Mouse (Mus musculus): ENCODE measurements around the gene Adgrb2. TPM values are rescaled to one million over a fixed set of nuclear protein-coding genes. Genes with fewer than 3 reads are reported as not detected.

Gene Adgrb2
- polyA plus RNA-seq, 1 experiment from 2014 or later, result 2.5 TPM

GRCm38 (mm10) chr4:129981657-129982056 lies 3.0 kb upstream of the Adgrb2 start:
- WGBS (ENCODE audit: insufficient replicate concordance), result 60% methylated on average over 11 of the region's 11 CpGs
- ATAC-seq (replicated peaks; ENCODE audit: insufficient number of reproducible peaks, low FRiP score, low TSS enrichment), result no peak
- Histone ChIP-seq H3K4me2 (no peak overlapping the region), H3K4me1 (ENCODE audit: control insufficient read depth, insufficient read depth, low read length) (peaks cover 12% of the 10 kb centered on the region), H3K27ac (ENCODE audit: low read depth, low read length) (no peak overlapping the region), H3K4me3 (ENCODE audit: low read depth, low read length) (no peak overlapping the region), H3K9me3 (replicated peaks; ENCODE audit: control insufficient read depth, low read length) (no peaks in the 10 kb centered on the region), H3K27me3 (ENCODE audit: control insufficient read depth, insufficient read depth, low read length) (peaks cover 60% of the 10 kb centered on the region), H3K36me3 (ENCODE audit: control insufficient read depth, insufficient read depth, low read length) (no peaks in the 10 kb centered on the region), H3K9ac (ENCODE audit: low read depth, low read length) (no peak overlapping the region)

- Histone ChIP-seq H3K27me3 (ENCODE audit: control insufficient read depth, insufficient read depth, low read length) (peaks cover 74% of the 10 kb centered on the region), H3K9me3 (replicated peaks; ENCODE audit: control insufficient read depth, low read length) (no peaks in the 10 kb centered on the region), H3K36me3 (ENCODE audit: control insufficient read depth, insufficient read depth, low read length) (no peaks in the 10 kb centered on the region), H3K4me1 (ENCODE audit: control insufficient read depth, insufficient read depth, low read length) (peaks cover 18% of the 10 kb centered on the region), H3K27ac (ENCODE audit: low read depth, low read length) (no peak overlapping the region), H3K9ac (ENCODE audit: low read depth, low read length) (no peak overlapping the region), H3K4me2 (no peak overlapping the region), H3K4me3 (ENCODE audit: low read depth, low read length) (no peak overlapping the region)
- 27% methylated on average over 5 of the region's 5 CpGs for WGBS (ENCODE audit: insufficient replicate concordance)
- ATAC-seq (replicated peaks; ENCODE audit: insufficient number of reproducible peaks, low FRiP score, low TSS enrichment), result no peak
Observed at GRCm38 (mm10) chr4:129983046-129983445, 1.6 kb upstream of the Adgrb2 start.

GRCm38 (mm10) chr4:129983764-129984420 lies 778 bp upstream of the Adgrb2 start:
- 7% methylated on average over 15 of the region's 15 CpGs for WGBS (ENCODE audit: insufficient replicate concordance)

GRCm38 (mm10) chr4:129985161-129985670 lies 546 bp downstream of the Adgrb2 start:
- H3K36me3 ChIP-seq (ENCODE audit: control insufficient read depth, insufficient read depth, low read length), result no peaks in the 10 kb centered on the region
- H3K9me3 ChIP-seq (replicated peaks; ENCODE audit: control insufficient read depth, low read length), result no peaks in the 10 kb centered on the region
- H3K27ac ChIP-seq (ENCODE audit: low read depth, low read length), result no peak overlapping the region
- H3K27me3 ChIP-seq (ENCODE audit: control insufficient read depth, insufficient read depth, low read length), result peaks cover 83% of the 10 kb centered on the region
- H3K9ac ChIP-seq (ENCODE audit: low read depth, low read length), result peak overlapping the region; percentile 66; the same call in 1 of the 2 replicates
- under 1% methylated on average over 40 of the region's 48 CpGs for WGBS (ENCODE audit: insufficient replicate concordance)
- ATAC-seq (replicated peaks; ENCODE audit: insufficient number of reproducible peaks, low FRiP score, low TSS enrichment), result no peak
- peaks cover 18% of the 10 kb centered on the region for H3K4me1 ChIP-seq (ENCODE audit: control insufficient read depth, insufficient read depth, low read length)
- H3K4me3 ChIP-seq (ENCODE audit: low read depth, low read length), result peak overlapping the region; percentile 65
- peak overlapping the region; percentile 97 for H3K4me2 ChIP-seq

More at GRCm38 (mm10) chr4:129983764-129984420, 778 bp upstream of the Adgrb2 start:
- Histone ChIP-seq H3K27ac (ENCODE audit: low read depth, low read length) (no peak overlapping the region), H3K4me1 (ENCODE audit: control insufficient read depth, insufficient read depth, low read length) (peaks cover 18% of the 10 kb centered on the region), H3K4me3 (ENCODE audit: low read depth, low read length) (peak overlapping the region; percentile 65), H3K9ac (ENCODE audit: low read depth, low read length) (no peak overlapping the region), H3K27me3 (ENCODE audit: control insufficient read depth, insufficient read depth, low read length) (peaks cover 79% of the 10 kb centered on the region), H3K4me2 (peak overlapping the region; percentile 97), H3K36me3 (ENCODE audit: control insufficient read depth, insufficient read depth, low read length) (no peaks in the 10 kb centered on the region), H3K9me3 (replicated peaks; ENCODE audit: control insufficient read depth, low read length) (no peaks in the 10 kb centered on the region)
- no peak for ATAC-seq (replicated peaks; ENCODE audit: insufficient number of reproducible peaks, low FRiP score, low TSS enrichment)

- no peak overlapping the region for H3K27ac ChIP-seq (ENCODE audit: low read depth, low read length)
- H3K4me2 ChIP-seq, result peak overlapping the region; percentile 97
- peak overlapping the region; percentile 65 for H3K4me3 ChIP-seq (ENCODE audit: low read depth, low read length)
- 1% methylated on average over 55 of the region's 58 CpGs for WGBS (ENCODE audit: insufficient replicate concordance)
- H3K9ac ChIP-seq (ENCODE audit: low read depth, low read length), result peak overlapping the region; percentile 35; the same call in 1 of the 2 replicates
- H3K27me3 ChIP-seq (ENCODE audit: control insufficient read depth, insufficient read depth, low read length), result peaks cover 78% of the 10 kb centered on the region
- peaks cover 18% of the 10 kb centered on the region for H3K4me1 ChIP-seq (ENCODE audit: control insufficient read depth, insufficient read depth, low read length)
- no peaks in the 10 kb centered on the region for H3K36me3 ChIP-seq (ENCODE audit: control insufficient read depth, insufficient read depth, low read length)
- no peaks in the 10 kb centered on the region for H3K9me3 ChIP-seq (replicated peaks; ENCODE audit: control insufficient read depth, low read length)
- no peak for ATAC-seq (replicated peaks; ENCODE audit: insufficient number of reproducible peaks, low FRiP score, low TSS enrichment)
Observed at GRCm38 (mm10) chr4:129985671-129986441, 1.2 kb downstream of the Adgrb2 start.

- no peaks in the 10 kb centered on the region for H3K36me3 ChIP-seq (ENCODE audit: control insufficient read depth, insufficient read depth, low read length)
- peak overlapping the region; percentile 58; the same call in 1 of the 2 replicates for H3K9ac ChIP-seq (ENCODE audit: low read depth, low read length)
- peaks cover 68% of the 10 kb centered on the region for H3K27me3 ChIP-seq (ENCODE audit: control insufficient read depth, insufficient read depth, low read length)
- peak overlapping the region; percentile 48 for H3K4me3 ChIP-seq (ENCODE audit: low read depth, low read length)
- H3K9me3 ChIP-seq (replicated peaks; ENCODE audit: control insufficient read depth, low read length), result no peaks in the 10 kb centered on the region
- 1% methylated on average over 53 of the region's 53 CpGs for WGBS (ENCODE audit: insufficient replicate concordance)
- ATAC-seq (replicated peaks; ENCODE audit: insufficient number of reproducible peaks, low FRiP score, low TSS enrichment), result no peak
- no peak overlapping the region for H3K27ac ChIP-seq (ENCODE audit: low read depth, low read length)
- H3K4me1 ChIP-seq (ENCODE audit: control insufficient read depth, insufficient read depth, low read length), result peaks cover 18% of the 10 kb centered on the region
- H3K4me2 ChIP-seq, result peak overlapping the region; percentile 93
Observed at GRCm38 (mm10) chr4:129987825-129988504, 3.3 kb downstream of the Adgrb2 start.

GRCm38 (mm10) chr4:129989925-129990324 lies 5.3 kb downstream of the Adgrb2 start:
- Histone ChIP-seq H3K4me2 (no peak overlapping the region), H3K27ac (ENCODE audit: low read depth, low read length) (no peak overlapping the region), H3K9ac (ENCODE audit: low read depth, low read length) (no peak overlapping the region), H3K4me1 (ENCODE audit: control insufficient read depth, insufficient read depth, low read length) (peaks cover 9% of the 10 kb centered on the region), H3K36me3 (ENCODE audit: control insufficient read depth, insufficient read depth, low read length) (no peaks in the 10 kb centered on the region), H3K9me3 (replicated peaks; ENCODE audit: control insufficient read depth, low read length) (no peaks in the 10 kb centered on the region), H3K27me3 (ENCODE audit: control insufficient read depth, insufficient read depth, low read length) (peaks cover 62% of the 10 kb centered on the region), H3K4me3 (ENCODE audit: low read depth, low read length) (no peak overlapping the region)
- no peak for ATAC-seq (replicated peaks; ENCODE audit: insufficient number of reproducible peaks, low FRiP score, low TSS enrichment)
- 70% methylated on average over 4 of the region's 4 CpGs for WGBS (ENCODE audit: insufficient replicate concordance)

GRCm38 (mm10) chr4:129992720-129993119 lies 8.1 kb downstream of the Adgrb2 start:
- no peak overlapping the region for H3K4me2 ChIP-seq
- peaks cover 4% of the 10 kb centered on the region for H3K4me1 ChIP-seq (ENCODE audit: control insufficient read depth, insufficient read depth, low read length)
- no peak overlapping the region for H3K27ac ChIP-seq (ENCODE audit: low read depth, low read length)
- H3K27me3 ChIP-seq (ENCODE audit: control insufficient read depth, insufficient read depth, low read length), result peaks cover 50% of the 10 kb centered on the region
- H3K4me3 ChIP-seq (ENCODE audit: low read depth, low read length), result no peak overlapping the region
- no peaks in the 10 kb centered on the region for H3K9me3 ChIP-seq (replicated peaks; ENCODE audit: control insufficient read depth, low read length)
- no peak overlapping the region for H3K9ac ChIP-seq (ENCODE audit: low read depth, low read length)
- no peak for ATAC-seq (replicated peaks; ENCODE audit: insufficient number of reproducible peaks, low FRiP score, low TSS enrichment)
- 62% methylated on average over 16 of the region's 16 CpGs for WGBS (ENCODE audit: insufficient replicate concordance)
- no peaks in the 10 kb centered on the region for H3K36me3 ChIP-seq (ENCODE audit: control insufficient read depth, insufficient read depth, low read length)

All from heart, embryonic 11.5 days (tissue).